Mouse (Mus musculus): ENCODE results near the gene Zbtb37. TPM values are rescaled to one million over a fixed set of nuclear protein-coding genes. Genes with fewer than 3 reads are reported as not detected.
A peak's percentile ranks its signal among the peaks of the same experiment; 100 is the strongest.

Zbtb37 gene
- polyA plus RNA-seq, 1 experiment from 2014 or later, result 4.8 TPM

- Histone ChIP-seq H3K27me3 (replicated peaks; ENCODE audit: control insufficient read depth, insufficient read depth, low read length) (no peaks in the 10 kb centered on the region), H3K4me3 (ENCODE audit: low read depth, low read length) (no peak overlapping the region), H3K27ac (ENCODE audit: low read depth, low read length) (no peak overlapping the region), H3K4me2 (no peak overlapping the region), H3K4me1 (replicated peaks; ENCODE audit: control insufficient read depth, insufficient read depth, low read length) (0 out of 2 replicates have a peak, but pooled peaks cover 2% of the 10 kb centered on the region), H3K9ac (ENCODE audit: low read depth, low read length) (no peak overlapping the region), H3K9me3 (ENCODE audit: control insufficient read depth, low read length) (no peaks in the 10 kb centered on the region), H3K36me3 (ENCODE audit: control insufficient read depth, insufficient read depth, low read length) (peaks cover 27% of the 10 kb centered on the region)
- ATAC-seq (replicated peaks; ENCODE audit: low FRiP score) (no peak), DNase-seq (ENCODE audit: low spot score) (no peak)
- WGBS, result 93% methylated on average over 7 of the region's 7 CpGs
Measured at GRCm38 (mm10) chr1:161041261-161042020, 6.8 kb upstream of the Zbtb37 start.

DNA sequence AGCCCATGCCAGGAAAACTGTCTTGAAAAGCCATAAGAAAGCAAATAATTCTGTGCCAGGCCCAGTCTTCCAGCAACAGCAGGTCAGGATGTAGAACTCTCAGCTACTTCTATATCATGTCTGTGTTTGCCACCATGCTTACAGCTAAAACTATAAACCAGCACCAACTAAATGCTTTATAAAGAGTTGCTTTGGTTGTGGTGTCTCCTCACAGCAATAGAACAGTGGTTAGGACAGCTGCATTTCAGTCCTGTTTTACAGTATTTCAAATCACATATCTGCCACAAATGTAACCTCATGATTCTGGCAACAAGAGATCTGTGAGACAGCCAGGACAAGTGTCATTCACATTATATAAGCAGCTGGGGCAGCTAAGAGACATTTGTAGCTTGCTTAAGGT lies 6.2 kb upstream of the Zbtb37 start:
- peaks cover 28% of the 10 kb centered on the region for H3K36me3 ChIP-seq (ENCODE audit: control insufficient read depth, insufficient read depth, low read length)
- ATAC-seq (replicated peaks; ENCODE audit: low FRiP score), result no peak

DNA sequence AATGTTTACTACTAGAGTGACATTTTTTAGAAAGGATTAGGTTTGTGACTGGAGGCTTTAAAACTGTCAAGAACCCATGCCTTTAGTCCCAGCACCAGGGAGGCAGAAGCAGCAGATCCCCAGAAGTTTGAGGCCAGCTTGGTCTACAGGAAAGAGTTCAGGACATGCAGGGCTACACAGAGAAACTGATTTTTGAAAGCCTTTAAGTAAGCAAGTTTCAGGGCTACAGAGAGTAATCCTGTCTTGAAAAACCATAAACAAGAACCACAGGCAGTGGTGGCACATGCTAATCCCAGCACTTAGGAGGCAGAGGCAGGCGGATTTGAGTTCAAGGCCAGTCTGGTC lies 5.7 kb upstream of the Zbtb37 start:
- Histone ChIP-seq H3K4me2 (no peak overlapping the region), H3K36me3 (ENCODE audit: control insufficient read depth, insufficient read depth, low read length) (peaks cover 32% of the 10 kb centered on the region), H3K4me3 (ENCODE audit: low read depth, low read length) (no peak overlapping the region), H3K4me1 (replicated peaks; ENCODE audit: control insufficient read depth, insufficient read depth, low read length) (0 out of 2 replicates have a peak, but pooled peaks cover 2% of the 10 kb centered on the region), H3K9ac (ENCODE audit: low read depth, low read length) (no peak overlapping the region), H3K27me3 (replicated peaks; ENCODE audit: control insufficient read depth, insufficient read depth, low read length) (no peaks in the 10 kb centered on the region), H3K9me3 (ENCODE audit: control insufficient read depth, low read length) (no peaks in the 10 kb centered on the region), H3K27ac (ENCODE audit: low read depth, low read length) (peak overlapping the region; percentile 19; the same call in 1 of the 2 replicates)
- 75% methylated on average over 1 of the region's 1 CpGs for WGBS
- DNase-seq (ENCODE audit: low spot score) (no peak), ATAC-seq (replicated peaks; ENCODE audit: low FRiP score) (peak; percentile 2; the same call in 1 of the 2 replicates)

More for the DNA sequence above, 6.2 kb upstream of the Zbtb37 start:
- Histone ChIP-seq H3K4me3 (ENCODE audit: low read depth, low read length) (no peak overlapping the region), H3K27me3 (replicated peaks; ENCODE audit: control insufficient read depth, insufficient read depth, low read length) (no peaks in the 10 kb centered on the region), H3K9ac (ENCODE audit: low read depth, low read length) (no peak overlapping the region), H3K4me1 (replicated peaks; ENCODE audit: control insufficient read depth, insufficient read depth, low read length) (0 out of 2 replicates have a peak, but pooled peaks cover 2% of the 10 kb centered on the region), H3K9me3 (ENCODE audit: control insufficient read depth, low read length) (no peaks in the 10 kb centered on the region), H3K27ac (ENCODE audit: low read depth, low read length) (peak overlapping the region; percentile 19; the same call in 1 of the 2 replicates), H3K4me2 (no peak overlapping the region)
- DNase-seq (ENCODE audit: low spot score), result peak; percentile 39

DNA sequence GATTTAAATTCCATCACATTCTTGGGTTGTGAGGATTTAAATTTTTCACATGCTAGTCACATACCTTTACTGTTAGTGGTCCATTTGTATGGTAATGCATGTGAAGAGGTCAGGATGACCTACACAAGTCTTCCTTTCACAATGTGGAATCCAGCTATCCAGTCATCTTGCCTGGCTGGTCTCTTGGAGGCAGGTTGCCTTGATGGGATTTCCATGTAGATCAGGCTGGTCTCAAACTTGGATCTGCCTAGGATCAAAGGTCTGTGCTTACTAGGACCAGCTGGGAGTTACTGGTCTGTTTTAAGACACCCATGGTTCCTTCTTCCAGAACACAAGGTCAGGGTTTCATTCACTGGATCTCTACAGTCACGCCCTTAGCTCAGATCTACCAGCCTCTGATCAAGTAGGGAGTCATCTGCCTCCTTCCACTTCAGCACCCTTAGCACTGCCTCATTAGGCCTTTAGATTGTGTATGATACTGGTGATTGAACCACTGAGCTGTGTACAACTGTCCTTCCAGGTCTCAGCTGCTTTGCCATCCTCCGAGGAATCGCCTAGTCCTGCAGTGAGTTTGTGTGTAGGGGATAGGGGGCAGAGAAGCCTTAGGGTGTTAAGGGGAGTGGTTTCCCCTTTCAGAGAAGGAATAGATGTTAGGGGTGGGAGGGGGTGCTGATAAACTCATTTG lies 5.2 kb upstream of the Zbtb37 start:
- WGBS, result 8% methylated on average over 3 of the region's 3 CpGs
- peak; percentile 69 for ATAC-seq (replicated peaks; ENCODE audit: low FRiP score)
- H3K9ac ChIP-seq (ENCODE audit: low read depth, low read length), result no peak overlapping the region
- no peak overlapping the region for H3K4me3 ChIP-seq (ENCODE audit: low read depth, low read length)
- H3K27me3 ChIP-seq (replicated peaks; ENCODE audit: control insufficient read depth, insufficient read depth, low read length), result no peaks in the 10 kb centered on the region
- peaks cover 32% of the 10 kb centered on the region for H3K36me3 ChIP-seq (ENCODE audit: control insufficient read depth, insufficient read depth, low read length)
- 0 out of 2 replicates have a peak, but pooled peaks cover 2% of the 10 kb centered on the region for H3K4me1 ChIP-seq (replicated peaks; ENCODE audit: control insufficient read depth, insufficient read depth, low read length)
- H3K27ac ChIP-seq (ENCODE audit: low read depth, low read length), result peak overlapping the region; percentile 99
- no peak overlapping the region for H3K4me2 ChIP-seq
- peak; percentile 74 for DNase-seq (ENCODE audit: low spot score)
- H3K9me3 ChIP-seq (ENCODE audit: control insufficient read depth, low read length), result no peaks in the 10 kb centered on the region

DNA sequence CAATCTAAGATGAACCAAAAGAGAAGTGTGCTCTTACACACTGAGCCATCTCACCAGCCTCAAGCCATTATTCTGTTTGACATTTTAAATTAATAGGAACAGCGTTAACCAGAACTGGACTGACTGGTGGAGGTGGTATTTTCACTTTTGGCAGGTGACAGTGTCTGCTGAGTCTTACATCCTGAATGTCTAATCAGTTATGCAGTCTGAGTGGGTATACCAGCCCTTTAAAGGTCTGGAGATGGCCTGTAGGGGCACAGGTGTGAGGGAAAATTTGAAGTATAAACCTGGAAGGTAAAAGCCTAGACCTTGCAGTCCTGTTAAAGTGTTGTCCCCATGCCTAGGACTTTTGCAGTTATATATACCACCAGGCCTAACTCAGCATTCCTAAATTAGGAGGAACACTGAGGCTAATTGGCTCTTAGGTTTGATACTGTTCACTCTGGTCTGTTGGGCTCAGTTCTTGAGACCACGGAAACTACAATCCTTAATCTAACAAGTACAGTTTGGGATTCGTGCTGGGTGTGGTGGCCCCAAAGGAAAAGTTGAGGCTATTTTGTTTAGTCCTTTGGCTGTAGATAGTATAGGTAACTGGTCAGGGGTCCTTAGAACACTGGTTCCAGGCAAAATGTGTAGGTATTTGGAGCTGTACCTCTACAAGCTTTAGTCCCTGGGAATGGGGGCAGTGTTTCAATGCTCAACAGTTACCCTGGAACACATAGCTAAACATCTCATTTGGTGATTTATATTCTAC lies 4.5 kb upstream of the Zbtb37 start:
- 5% methylated on average over 3 of the region's 3 CpGs for WGBS
- Histone ChIP-seq H3K4me1 (replicated peaks; ENCODE audit: control insufficient read depth, insufficient read depth, low read length) (0 out of 2 replicates have a peak, but pooled peaks cover 2% of the 10 kb centered on the region), H3K4me2 (0 out of 2 replicates have a peak overlapping the region, but pooled peaks have one; percentile 14), H3K27ac (ENCODE audit: low read depth, low read length) (peak overlapping the region; percentile 99), H3K4me3 (ENCODE audit: low read depth, low read length) (peak overlapping the region; percentile 21; the same call in 1 of the 2 replicates), H3K27me3 (replicated peaks; ENCODE audit: control insufficient read depth, insufficient read depth, low read length) (no peaks in the 10 kb centered on the region), H3K9ac (ENCODE audit: low read depth, low read length) (peak overlapping the region; percentile 8; the same call in 1 of the 2 replicates), H3K9me3 (ENCODE audit: control insufficient read depth, low read length) (no peaks in the 10 kb centered on the region), H3K36me3 (ENCODE audit: control insufficient read depth, insufficient read depth, low read length) (peaks cover 32% of the 10 kb centered on the region)
- DNase-seq (ENCODE audit: low spot score) (peak; percentile 64), ATAC-seq (replicated peaks; ENCODE audit: low FRiP score) (peak; percentile 53)

- 25% methylated on average over 3 of the region's 3 CpGs for WGBS
- DNase-seq (ENCODE audit: low spot score), result no peak
- H3K27me3 ChIP-seq (replicated peaks; ENCODE audit: control insufficient read depth, insufficient read depth, low read length), result no peaks in the 10 kb centered on the region
- H3K9me3 ChIP-seq (ENCODE audit: control insufficient read depth, low read length), result no peaks in the 10 kb centered on the region
- peak overlapping the region; percentile 75 for H3K4me2 ChIP-seq
- peaks cover 30% of the 10 kb centered on the region for H3K36me3 ChIP-seq (ENCODE audit: control insufficient read depth, insufficient read depth, low read length)
- H3K27ac ChIP-seq (ENCODE audit: low read depth, low read length), result peak overlapping the region; percentile 99
- H3K4me3 ChIP-seq (ENCODE audit: low read depth, low read length), result peak overlapping the region; percentile 91
- no peak for ATAC-seq (replicated peaks; ENCODE audit: low FRiP score)
- H3K9ac ChIP-seq (ENCODE audit: low read depth, low read length), result peak overlapping the region; percentile 85
- peaks cover 5% of the 10 kb centered on the region; the same call in 1 of the 2 replicates for H3K4me1 ChIP-seq (replicated peaks; ENCODE audit: control insufficient read depth, insufficient read depth, low read length)
Measured at GRCm38 (mm10) chr1:161038004-161038403, 3.4 kb upstream of the Zbtb37 start.

- ATAC-seq (replicated peaks; ENCODE audit: low FRiP score) (no peak), DNase-seq (ENCODE audit: low spot score) (no peak)
- H3K27me3 ChIP-seq (replicated peaks; ENCODE audit: control insufficient read depth, insufficient read depth, low read length), result no peaks in the 10 kb centered on the region
- peak overlapping the region; percentile 75 for H3K4me2 ChIP-seq
- H3K36me3 ChIP-seq (ENCODE audit: control insufficient read depth, insufficient read depth, low read length), result peaks cover 30% of the 10 kb centered on the region
- H3K4me1 ChIP-seq (replicated peaks; ENCODE audit: control insufficient read depth, insufficient read depth, low read length), result peaks cover 5% of the 10 kb centered on the region
- no peaks in the 10 kb centered on the region for H3K9me3 ChIP-seq (ENCODE audit: control insufficient read depth, low read length)
- peak overlapping the region; percentile 91 for H3K4me3 ChIP-seq (ENCODE audit: low read depth, low read length)
- peak overlapping the region; percentile 99 for H3K27ac ChIP-seq (ENCODE audit: low read depth, low read length)
- WGBS, result 17% methylated on average over 3 of the region's 3 CpGs
- H3K9ac ChIP-seq (ENCODE audit: low read depth, low read length), result peak overlapping the region; percentile 85
Measured at GRCm38 (mm10) chr1:161037599-161037998, 3.0 kb upstream of the Zbtb37 start.

DNA sequence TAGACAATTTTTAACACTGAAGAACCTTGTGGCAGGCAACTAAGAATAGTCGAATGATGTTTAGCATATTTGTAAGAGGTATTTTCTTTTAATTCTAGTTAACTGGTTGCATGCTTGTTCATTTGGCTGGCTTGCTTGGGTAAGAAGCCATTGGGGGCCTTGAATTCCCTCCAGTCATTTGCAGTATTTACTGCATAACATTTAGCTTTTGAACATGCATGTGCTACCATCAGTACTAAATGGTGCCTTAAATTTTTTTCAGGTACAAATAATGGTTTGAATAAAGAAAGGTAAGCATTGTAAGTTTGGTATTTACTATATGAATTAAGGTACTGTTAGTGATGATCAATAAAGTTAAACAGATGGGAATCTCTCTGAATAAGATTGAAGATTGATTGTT lies 2.4 kb upstream of the Zbtb37 start:
- Histone ChIP-seq H3K9ac (ENCODE audit: low read depth, low read length) (peak overlapping the region; percentile 100), H3K36me3 (ENCODE audit: control insufficient read depth, insufficient read depth, low read length) (peaks cover 30% of the 10 kb centered on the region), H3K4me1 (replicated peaks; ENCODE audit: control insufficient read depth, insufficient read depth, low read length) (peaks cover 5% of the 10 kb centered on the region), H3K27ac (ENCODE audit: low read depth, low read length) (peak overlapping the region; percentile 99), H3K9me3 (ENCODE audit: control insufficient read depth, low read length) (no peaks in the 10 kb centered on the region), H3K4me3 (ENCODE audit: low read depth, low read length) (peak overlapping the region; percentile 91), H3K4me2 (peak overlapping the region; percentile 75), H3K27me3 (replicated peaks; ENCODE audit: control insufficient read depth, insufficient read depth, low read length) (no peaks in the 10 kb centered on the region)
- WGBS, result 2% methylated on average over 1 of the region's 1 CpGs
- DNase-seq (ENCODE audit: low spot score) (no peak), ATAC-seq (replicated peaks; ENCODE audit: low FRiP score) (no peak)

All from liver, embryonic 11.5 days (tissue).